Mouse (Mus musculus) left cerebral cortex, postnatal 25 days (tissue): Measurements from ENCODE around the gene Stmn1. TPM values are rescaled to one million over a fixed set of nuclear protein-coding genes. Genes with fewer than 3 reads are reported as not detected.

Source experiments
- DNase-seq, 2 experiments: peaks; one replicate each; pipeline ENCODE4 v3.0.0; 2022; ENCODE audit warnings: low spot score in 2 of 2, mixed read lengths in 1 of 2
- intact Hi-C: fragments of 180-260 bp; cut with DNase I; formaldehyde crosslinking; loops from one replicate; pipeline ENCODE4 v1.15.1; 2025
- total RNA-seq, 2 experiments: library from RNA; stranded (reverse); gene quantifications; 2 replicates each; pipeline ENCODE4 v1.2.3; 2021

Gene Stmn1
- total RNA-seq, 2 experiments from 2014 or later, result 940 to 1,084 TPM

DNA sequence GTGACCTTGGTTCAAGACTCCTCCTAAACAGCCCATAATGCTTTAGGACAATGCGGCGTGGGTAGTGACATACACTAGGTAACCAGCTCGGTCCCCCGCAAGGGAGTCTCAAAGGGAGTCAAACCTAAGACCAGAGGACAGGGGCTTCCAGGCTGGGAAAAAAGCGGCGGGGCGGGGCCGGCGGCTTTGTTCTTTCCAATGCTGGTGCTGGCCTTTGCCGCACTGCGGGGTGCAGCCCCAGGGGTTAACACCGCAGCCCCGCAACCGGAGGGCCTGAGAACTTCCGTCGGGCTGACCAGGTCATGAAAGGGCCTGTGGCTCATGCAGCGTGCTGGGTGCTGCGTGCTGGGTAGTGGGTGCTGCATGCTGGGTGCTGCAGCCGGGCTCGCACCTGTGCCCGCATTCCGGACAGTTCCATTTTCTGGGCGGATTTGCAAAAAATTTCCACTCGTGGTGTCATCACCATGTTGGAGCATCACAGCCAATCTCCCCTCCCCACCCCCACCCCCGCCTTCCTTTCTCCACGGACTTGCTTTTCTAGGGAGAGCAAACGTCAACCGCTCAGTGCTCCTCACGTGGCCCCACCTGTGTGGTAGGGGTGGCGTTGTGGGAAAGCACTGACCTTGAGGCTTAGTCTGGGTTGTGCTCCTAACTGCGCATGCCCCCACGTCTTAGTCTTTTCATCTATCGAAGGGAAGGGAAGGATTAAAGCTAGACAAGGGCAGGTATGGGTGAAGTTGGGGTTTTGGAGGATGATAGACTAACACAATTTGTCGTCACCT lies 14.3 kb upstream of the Stmn1 start:
- intact Hi-C loops, result no loop called here
- peak; percentile 26 to 73 for DNase-seq

GRCm38 (mm10) chr4:134455310-134455709 lies 12.8 kb upstream of the Stmn1 start:
- intact Hi-C loops, result no loop called here

GRCm38 (mm10) chr4:134457130-134457825 lies 10.8 kb upstream of the Stmn1 start:
- intact Hi-C loops, result no loop called here
- DNase-seq, result no peak

More at GRCm38 (mm10) chr4:134455310-134455709, 12.8 kb upstream of the Stmn1 start:
- no peak for DNase-seq

DNA sequence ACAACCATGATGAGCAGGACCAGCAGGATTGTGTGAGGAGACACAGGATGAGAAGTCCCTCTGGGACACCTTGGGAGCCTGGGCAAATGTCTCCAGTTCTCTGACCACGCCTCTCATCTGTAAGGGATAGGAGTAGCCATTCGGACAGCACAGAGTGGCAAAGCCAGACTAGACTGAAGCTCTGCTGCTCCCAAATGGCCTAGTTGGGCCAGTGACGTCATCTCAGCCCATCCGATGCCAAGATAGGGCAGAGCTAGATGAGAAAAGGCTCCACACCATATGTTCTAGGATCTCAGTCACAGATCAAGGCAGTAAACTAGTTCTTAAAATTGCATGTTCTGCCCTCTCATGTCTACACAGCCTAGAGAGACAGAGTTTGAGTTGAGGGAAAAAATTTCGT lies 9.3 kb upstream of the Stmn1 start:
- intact Hi-C loops, result no loop called here
- DNase-seq, result no peak

- intact Hi-C loops, result no loop called here
- DNase-seq, result no peak
These were observed 7.8 kb upstream of the Stmn1 start for GRCm38 (mm10) chr4:134460277-134460676.

DNA sequence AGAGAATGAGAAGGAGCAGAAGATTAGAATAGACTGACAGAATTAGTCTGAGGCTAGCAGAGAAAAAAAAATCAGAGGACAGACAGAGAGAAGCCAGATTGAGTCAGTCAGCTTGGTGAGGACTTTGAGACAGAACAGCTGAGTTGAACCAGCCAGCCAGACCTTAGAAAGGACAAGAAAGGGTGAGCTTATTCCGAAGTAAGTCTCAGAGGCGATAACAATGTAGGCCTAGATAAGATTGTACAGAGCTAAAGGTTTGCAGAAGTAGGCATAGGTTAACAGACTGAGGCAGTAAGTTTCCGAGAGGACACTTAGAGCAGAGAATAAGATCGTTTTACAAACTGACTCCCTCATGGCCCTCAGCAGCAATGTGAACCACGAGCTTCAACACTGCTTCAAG lies 6.9 kb upstream of the Stmn1 start:
- DNase-seq, result no peak
- intact Hi-C loops, result no loop called here

DNA sequence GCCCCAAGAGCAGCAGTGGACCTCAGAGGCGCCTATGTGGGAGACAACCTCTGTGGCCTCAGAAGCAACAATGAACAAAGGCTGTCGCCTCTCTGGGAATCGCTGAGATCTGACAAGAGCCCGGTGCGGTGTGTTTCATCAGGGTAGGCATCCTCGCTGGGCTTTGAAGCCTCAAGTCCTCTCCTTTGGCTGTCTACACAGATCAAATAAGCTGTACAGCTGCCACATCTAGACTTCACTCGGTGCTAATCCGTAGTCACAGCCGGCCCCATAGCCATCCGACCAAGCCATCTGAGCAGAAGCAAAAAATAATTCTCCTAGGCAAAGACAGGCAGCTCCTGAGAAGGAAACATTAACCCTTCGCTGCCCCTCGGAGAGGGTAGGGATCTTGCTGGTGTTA lies 2.3 kb upstream of the Stmn1 start:
- intact Hi-C loops, result no loop called here
- no peak for DNase-seq

DNA sequence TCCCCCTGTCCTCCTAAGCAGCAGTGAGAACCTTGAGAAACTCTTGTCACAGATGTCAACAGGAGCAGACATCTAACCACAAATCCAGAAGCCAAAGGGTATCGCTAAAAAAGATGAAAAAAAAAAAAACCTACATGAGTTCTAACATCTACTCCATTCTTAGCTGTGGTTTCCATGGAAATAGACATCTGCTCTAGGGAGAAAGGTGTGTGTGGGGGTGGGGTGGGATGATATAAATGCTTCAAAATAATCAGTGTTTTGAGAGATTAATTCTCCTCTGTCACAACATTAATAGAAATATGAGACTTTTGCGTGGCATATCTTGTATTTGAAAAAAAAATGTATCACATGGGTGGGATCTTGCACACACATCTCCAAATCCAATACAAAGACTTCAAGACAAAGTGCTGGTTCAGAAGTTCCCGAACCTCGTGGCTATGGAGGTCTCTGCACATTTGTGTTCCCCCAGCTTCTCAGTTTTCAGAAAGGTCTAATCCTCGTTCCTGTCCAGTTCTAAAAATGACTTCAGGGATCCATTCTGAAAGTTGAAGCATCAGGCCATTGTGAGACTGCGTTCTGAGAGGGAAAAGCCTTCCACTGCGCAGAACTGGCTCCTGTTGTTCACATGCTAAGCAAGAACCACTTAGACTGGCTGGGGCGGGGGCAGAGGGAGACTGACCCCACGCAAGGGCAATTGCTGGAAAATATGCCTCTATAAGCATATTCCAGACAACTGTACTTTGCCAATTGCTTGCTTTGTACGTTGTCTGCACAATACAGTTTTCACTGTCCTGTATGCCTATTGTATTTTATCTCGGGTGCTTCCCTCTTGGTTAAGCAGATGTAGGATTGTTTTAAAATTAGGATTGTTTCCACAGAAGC lies 1.5 kb upstream of the Stmn1 start:
- intact Hi-C loops, result no loop called here
- no peak for DNase-seq

GRCm38 (mm10) chr4:134467435-134468214 lies 495 bp upstream of the Stmn1 start:
- DNase-seq, result no peak
- intact Hi-C loops, result loop anchor here (2.0 kb wide), 2 partner anchors 17 to 71 kb away; partner anchors contain the start of gene Pafah2

- intact Hi-C loops, result loop anchor here (2.0 kb wide), 2 partner anchors 18 to 72 kb away; partner anchors contain the start of gene Pafah2
- DNase-seq, result peak; percentile 92 to 96
These were observed 602 bp downstream of the Stmn1 start for GRCm38 (mm10) chr4:134468578-134469266.

- DNase-seq, result no peak
These were observed 1.2 kb downstream of the Stmn1 start for GRCm38 (mm10) chr4:134469341-134469796.

DNA sequence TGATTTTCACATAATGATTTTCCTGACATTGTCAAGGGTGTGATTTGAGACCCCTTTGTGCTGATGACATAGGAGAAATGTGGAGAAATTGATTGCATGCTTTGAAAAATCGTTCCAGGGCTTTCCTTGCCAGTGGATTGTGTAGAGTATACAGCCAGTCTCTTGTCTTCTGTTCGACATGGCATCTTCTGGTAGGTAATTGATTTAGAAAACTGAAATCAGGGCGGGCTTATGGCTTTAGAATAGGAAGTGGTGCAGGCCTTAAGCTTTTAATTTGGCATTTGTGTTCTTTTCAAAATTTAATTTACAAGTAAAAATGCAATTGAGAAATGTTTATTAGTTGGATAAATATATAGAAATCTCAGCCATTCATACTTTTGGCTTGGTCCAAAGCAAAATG lies 1.9 kb downstream of the Stmn1 start:
- intact Hi-C loops, result loop anchor here (2.0 kb wide), 2 partner anchors 19 to 73 kb away; partner anchors contain the start of gene Pafah2
- no peak for DNase-seq

More at GRCm38 (mm10) chr4:134469341-134469796, 1.2 kb downstream of the Stmn1 start:
- intact Hi-C loops, result loop anchor here (2.0 kb wide), 2 partner anchors 19 to 73 kb away; partner anchors contain the start of gene Pafah2

DNA sequence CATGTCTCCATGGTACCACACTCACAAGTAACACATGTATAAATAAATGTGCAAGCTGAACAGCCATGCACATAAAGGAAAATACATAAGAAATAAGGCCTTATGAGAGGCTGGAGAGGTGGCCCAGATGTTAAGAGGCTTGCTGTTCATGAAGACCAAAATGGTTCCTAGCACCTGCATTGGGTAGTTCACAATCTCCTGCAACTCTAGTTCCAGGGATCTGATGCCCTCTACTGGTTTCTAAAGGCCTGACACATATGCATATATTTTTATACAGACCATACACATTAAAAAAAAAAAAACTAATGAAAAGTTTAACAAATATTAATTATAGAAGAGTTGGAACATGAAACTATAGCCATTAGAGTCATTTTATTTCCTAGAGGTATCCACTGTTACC lies 3.3 kb downstream of the Stmn1 start:
- intact Hi-C loops, result no loop called here

DNA sequence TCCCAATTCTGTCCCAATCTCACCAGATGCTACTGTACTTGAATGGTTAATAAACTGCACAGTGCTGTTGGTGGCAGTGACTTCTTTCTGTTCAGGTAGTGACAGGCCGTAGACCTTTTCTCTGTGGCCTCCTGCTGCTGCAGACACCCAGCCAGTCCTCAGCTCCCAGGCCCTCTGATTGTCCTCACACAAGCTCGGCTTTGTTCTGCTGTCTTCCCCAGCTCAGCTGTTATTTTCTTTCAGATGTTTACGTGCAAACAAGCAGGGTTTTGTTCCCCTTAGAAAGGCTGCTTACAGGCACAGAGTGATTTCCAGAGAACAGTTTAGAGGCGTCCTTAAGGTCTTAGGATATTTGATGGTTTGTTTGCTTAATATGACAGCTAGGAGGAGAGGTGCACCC lies 5.6 kb downstream of the Stmn1 start:
- peak in 1 of 2 experiments; percentile 24 for DNase-seq
- intact Hi-C loops, result no loop called here

More for the DNA sequence above, 3.3 kb downstream of the Stmn1 start:
- DNase-seq, result no peak

GRCm38 (mm10) chr4:134474240-134474639 lies 6.1 kb downstream of the Stmn1 start:
- peak in 1 of 2 experiments; percentile 35 for DNase-seq
- intact Hi-C loops, result no loop called here

DNA sequence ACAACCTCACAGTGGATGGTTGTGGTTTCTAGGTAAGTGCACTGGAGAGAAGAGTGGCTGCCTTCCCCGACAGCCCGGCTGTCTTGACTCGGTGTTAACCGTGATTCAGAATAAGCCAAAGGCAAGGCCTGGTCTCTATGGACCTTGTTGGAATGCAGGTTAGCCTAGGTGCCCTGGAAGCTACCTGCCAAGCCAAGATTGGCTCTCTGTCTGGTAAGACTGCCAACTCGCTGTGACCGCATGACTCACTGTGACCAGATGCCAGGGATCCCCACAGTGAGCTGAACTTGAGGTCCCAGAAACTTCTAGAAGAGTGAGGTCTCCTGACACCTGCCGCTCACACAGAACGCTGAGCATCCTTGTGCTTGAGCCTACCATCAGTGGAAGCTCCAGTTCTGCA lies 8.8 kb downstream of the Stmn1 start:
- intact Hi-C loops, result no loop called here
- DNase-seq, result peak in 1 of 2 experiments; percentile 16

DNA sequence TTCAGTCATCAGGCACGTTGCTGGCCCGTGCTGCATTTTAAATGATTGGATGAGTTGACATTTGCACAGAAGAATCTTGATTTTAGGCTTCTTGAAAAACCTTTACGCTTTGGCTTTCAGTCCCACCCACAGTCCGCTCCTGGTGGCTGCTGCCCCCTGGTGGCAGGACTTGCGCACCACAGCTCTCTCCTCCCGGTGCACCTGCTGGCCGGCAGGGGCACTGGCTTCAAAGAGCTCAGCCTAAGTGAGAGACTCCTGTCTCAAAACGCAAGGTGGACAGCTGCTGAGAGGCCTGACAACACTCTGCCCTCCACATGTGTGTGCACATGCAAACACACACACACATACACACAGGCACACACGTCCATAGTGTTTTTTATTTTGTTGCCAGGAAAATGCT lies 9.9 kb downstream of the Stmn1 start:
- intact Hi-C loops, result loop anchor here (1.0 kb wide), 1 partner anchor 82 kb away; the partner anchor contains the start of gene Pafah2
- peak; percentile 88 to 95 for DNase-seq

GRCm38 (mm10) chr4:134479839-134480238 lies 11.7 kb downstream of the Stmn1 start:
- intact Hi-C loops, result loop anchor here (10.0 kb wide), 2 partner anchors 195 to 225 kb away; partner anchors contain the start of genes Grrp1 and Pdik1l
- no peak for DNase-seq
